Mouse (Mus musculus) liver, embryonic 18 days (tissue): ENCODE results near the gene Bfar. TPM values are rescaled to one million over a fixed set of nuclear protein-coding genes. Genes with fewer than 3 reads are reported as not detected.

Experiments used
- polyA plus RNA-seq: library from polyadenylated mRNA; depleted of rRNA; stranded (reverse); fragments of >200 nt; gene quantifications from 2 replicates; pipeline ENCODE4 v1.2.3, GENCODE M21; 2012; rRNA removed

Gene Bfar
- polyA plus RNA-seq, result 21.7 and 22.6 TPM in 2 replicates

DNA sequence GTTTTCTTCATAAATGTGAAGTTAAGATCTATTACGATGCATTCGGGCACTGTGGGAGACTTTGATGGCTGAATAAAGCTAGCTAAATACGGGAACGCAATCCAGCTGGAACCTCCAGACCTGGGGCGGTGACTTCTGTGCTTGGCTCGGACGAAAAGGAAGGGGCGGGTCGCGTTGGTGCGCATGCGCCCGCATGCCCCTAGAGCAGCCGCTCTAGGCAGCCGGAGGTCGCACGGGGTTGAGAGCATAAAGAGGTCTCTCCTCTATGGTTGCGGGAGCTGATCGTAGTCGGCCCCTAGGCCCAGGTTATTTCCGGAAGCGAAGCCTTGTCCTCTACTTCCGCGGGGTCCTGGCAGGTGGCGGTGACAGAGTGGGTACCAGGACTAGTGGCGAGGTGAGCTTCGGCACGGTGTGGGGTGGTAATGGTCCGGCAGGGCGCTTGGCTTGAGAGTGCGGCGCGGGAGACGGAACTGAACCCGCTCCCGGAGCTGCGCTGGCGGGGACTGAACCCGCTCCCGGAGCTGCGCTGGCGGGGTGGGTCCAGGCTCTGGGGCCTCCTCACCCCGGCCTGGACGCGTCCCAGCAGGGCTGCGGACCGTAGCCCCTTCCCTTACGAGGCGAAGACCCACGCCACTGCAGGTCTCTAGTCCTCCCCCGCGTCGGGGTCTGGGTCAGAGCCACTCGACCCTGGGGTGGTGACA lies at the start of gene Bfar, which contains the start of gene 3110001I22Rik:
Gene Bfar, plus strand, starts transcription at position 174 of the 701 bp plus-strand sequence.
Gene 3110001I22Rik, plus strand, starts transcription at position 245 of the 701 bp plus-strand sequence.

DNA sequence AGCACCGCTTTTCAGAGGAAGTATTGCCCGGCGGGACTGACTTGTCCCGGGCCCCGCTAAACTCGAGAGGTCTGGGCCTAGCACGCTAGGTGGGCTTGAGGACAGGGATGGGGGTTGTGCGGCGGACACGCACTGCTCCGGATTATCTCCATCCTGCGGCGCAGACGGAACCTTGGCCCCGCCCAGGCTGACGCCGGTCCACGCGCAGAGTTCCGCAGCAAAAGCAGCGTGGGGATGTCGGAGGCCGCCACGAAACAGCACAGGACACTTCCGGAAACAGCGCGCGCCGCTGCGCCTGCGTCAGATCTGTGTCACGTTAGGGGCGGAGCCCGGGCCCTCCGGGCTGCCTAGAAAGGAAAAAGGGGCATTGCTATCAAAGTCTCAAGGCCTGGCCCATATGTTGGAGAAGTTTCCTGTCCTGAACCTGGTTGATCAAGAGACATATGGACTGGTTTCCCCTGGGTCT lies 3.7 kb upstream of the Bfar start, which contains the start of gene Parn:
Gene Parn, minus strand, starts transcription at position 293 of the 466 bp plus-strand sequence.

DNA sequence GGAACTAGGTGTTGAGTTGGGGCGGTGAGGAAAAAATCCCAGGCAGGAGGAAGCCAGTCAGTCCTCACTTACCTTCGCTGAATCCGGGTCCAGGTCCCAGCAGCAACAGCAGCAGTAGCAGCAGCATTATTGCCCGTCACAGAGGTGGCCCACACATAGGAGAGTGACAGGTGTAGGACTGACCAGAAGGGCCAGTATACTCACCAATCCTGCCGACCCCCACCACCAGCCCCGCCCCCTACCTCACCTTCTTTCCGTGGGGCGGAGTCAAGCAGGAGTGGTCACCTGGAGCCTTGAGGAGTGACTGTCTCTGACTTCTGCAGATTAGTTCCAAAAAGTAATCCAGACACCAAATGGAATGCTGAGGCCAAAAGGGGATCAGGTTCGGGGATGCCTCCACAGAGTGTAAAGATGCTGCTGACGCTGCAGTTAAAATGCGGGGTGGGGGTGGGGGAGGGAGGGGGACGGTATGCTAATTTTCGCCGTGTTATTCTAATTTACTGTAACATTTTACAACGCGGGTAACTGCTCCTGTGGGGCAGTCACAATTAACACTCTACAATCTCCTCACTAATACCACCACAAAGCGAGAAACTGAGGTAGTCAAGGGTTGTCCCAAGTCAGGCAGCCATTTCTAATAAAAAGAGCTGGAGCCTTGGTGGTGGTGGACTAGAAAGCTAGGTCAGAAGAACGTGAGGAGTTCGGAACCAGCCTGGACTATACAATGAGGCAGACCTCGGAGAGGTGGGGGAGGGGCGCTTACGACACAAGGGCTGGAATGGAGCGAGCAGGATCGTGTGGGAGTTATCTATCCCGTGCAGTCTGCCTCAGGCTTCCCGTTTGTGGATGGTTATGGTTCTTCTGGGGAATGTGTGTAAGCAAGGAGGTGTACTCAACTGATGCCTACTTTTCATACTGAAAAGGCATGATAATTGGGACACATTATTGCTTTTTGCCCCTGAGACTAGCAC lies 58.9 kb downstream of the Bfar start, which contains the start of gene Pla2g10:
Gene Pla2g10, minus strand, starts transcription at position 699 of the 971 bp plus-strand sequence.

Other genes with a start within 250 kb of the Bfar start
- gene Parn, start 3.7 kb upstream of the Bfar start, polyA plus RNA-seq, result 7.5 and 8.4 TPM in 2 replicates
- 2.0 and 2.4 TPM in 2 replicates for gene 3110001I22Rik, start 71 bp downstream of the Bfar start, polyA plus RNA-seq
- gene Pla2g10, start 59.1 kb downstream of the Bfar start, polyA plus RNA-seq, result 0.07 and 0.20 TPM in 2 replicates
- 5.8 TPM in 2 replicates for gene Rrn3, start 108.8 kb downstream of the Bfar start, polyA plus RNA-seq
- 20.2 and 20.5 TPM in 2 replicates for gene Ntan1, start 147.0 kb downstream of the Bfar start, polyA plus RNA-seq
- 26.0 and 26.2 TPM in 2 replicates for gene Pdxdc1, start 231.3 kb downstream of the Bfar start, polyA plus RNA-seq
- gene Mpv17l, start 231.3 kb downstream of the Bfar start, polyA plus RNA-seq, result 5.1 and 5.5 TPM in 2 replicates